Mouse (Mus musculus): ENCODE data around the gene Arsg. TPM values are rescaled to one million over a fixed set of nuclear protein-coding genes. Genes with fewer than 3 reads are reported as not detected.

Gene Arsg
- polyA plus RNA-seq, 1 experiment, result 5.8 TPM

DNA sequence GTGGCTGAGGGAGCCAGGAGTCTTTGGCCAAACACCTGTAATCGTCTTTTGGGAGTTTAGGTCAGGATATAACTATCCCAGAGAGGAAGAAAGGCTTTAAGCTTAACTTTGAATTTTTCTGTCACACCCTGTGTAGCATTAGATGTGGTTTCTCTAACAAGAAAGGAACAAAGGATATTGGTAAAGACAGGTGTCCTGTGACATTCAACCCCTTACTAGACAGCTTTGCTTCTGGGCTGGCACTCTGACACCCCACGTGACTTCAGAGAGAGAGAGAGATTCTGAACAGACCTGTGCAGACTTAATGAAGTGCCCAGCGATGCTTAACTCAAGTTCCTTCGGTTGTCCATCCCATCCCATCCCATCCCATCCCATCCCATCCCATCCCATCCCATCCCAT, 118.3 kb downstream of the Arsg start:
- H3K9me3 ChIP-seq (replicated peaks; ENCODE audit: control insufficient read depth, insufficient read depth, low read length, poor library complexity, severe bottlenecking), result no peaks in the 10 kb centered on the region
- H3K9ac ChIP-seq (ENCODE audit: low read depth, poor library complexity, severe bottlenecking), result no peak overlapping the region
- no peaks in the 10 kb centered on the region for H3K4me1 ChIP-seq (ENCODE audit: control insufficient read depth, insufficient read depth, low read length)
- H3K4me3 ChIP-seq (ENCODE audit: low read depth, low read length), result no peak overlapping the region
- no peaks in the 10 kb centered on the region; the same call in 1 of the 2 replicates for H3K27me3 ChIP-seq (ENCODE audit: control insufficient read depth, insufficient read depth, low read length, poor library complexity, severe bottlenecking)
- TF ChIP-seq CTCF (IDR thresholded peaks at IDR 0.05; ENCODE audit: low read depth, low read length), result no peak
- TF ChIP-seq POLR2A (IDR thresholded peaks at IDR 0.05; ENCODE audit: insufficient read depth, low read length), result no peak
- no peak for TF ChIP-seq EP300 (IDR thresholded peaks at IDR 0.05; ENCODE audit: insufficient read depth, low read depth, low read length)
- H3K27ac ChIP-seq (ENCODE audit: insufficient read depth, low read length), result no peak overlapping the region
- no peaks in the 10 kb centered on the region for H3K36me3 ChIP-seq (ENCODE audit: control insufficient read depth, insufficient read depth, low read length, poor library complexity, severe bottlenecking)

- no peaks in the 10 kb centered on the region for H3K9me3 ChIP-seq (replicated peaks; ENCODE audit: control insufficient read depth, insufficient read depth, low read length, poor library complexity, severe bottlenecking)
- no peak for TF ChIP-seq EP300 (IDR thresholded peaks at IDR 0.05; ENCODE audit: insufficient read depth, low read depth, low read length)
- TF ChIP-seq CTCF (IDR thresholded peaks at IDR 0.05; ENCODE audit: low read depth, low read length), result no peak
- TF ChIP-seq POLR2A (IDR thresholded peaks at IDR 0.05; ENCODE audit: insufficient read depth, low read length), result no peak
- no peak overlapping the region for H3K4me3 ChIP-seq (ENCODE audit: low read depth, low read length)
- H3K27ac ChIP-seq (ENCODE audit: insufficient read depth, low read length), result no peak overlapping the region
- H3K36me3 ChIP-seq (ENCODE audit: control insufficient read depth, insufficient read depth, low read length, poor library complexity, severe bottlenecking), result no peaks in the 10 kb centered on the region
- no peaks in the 10 kb centered on the region for H3K4me1 ChIP-seq (ENCODE audit: control insufficient read depth, insufficient read depth, low read length)
- no peak overlapping the region for H3K9ac ChIP-seq (ENCODE audit: low read depth, poor library complexity, severe bottlenecking)
- H3K27me3 ChIP-seq (ENCODE audit: control insufficient read depth, insufficient read depth, low read length, poor library complexity, severe bottlenecking), result no peaks in the 10 kb centered on the region; the same call in 1 of the 2 replicates
Measured at GRCm38 (mm10) chr11:109593200-109593981, 120.2 kb downstream of the Arsg start.

GRCm38 (mm10) chr11:109594761-109595160, 121.6 kb downstream of the Arsg start:
- Histone ChIP-seq H3K27me3 (ENCODE audit: control insufficient read depth, insufficient read depth, low read length, poor library complexity, severe bottlenecking) (no peaks in the 10 kb centered on the region; the same call in 1 of the 2 replicates), H3K36me3 (ENCODE audit: control insufficient read depth, insufficient read depth, low read length, poor library complexity, severe bottlenecking) (no peaks in the 10 kb centered on the region), H3K9me3 (replicated peaks; ENCODE audit: control insufficient read depth, insufficient read depth, low read length, poor library complexity, severe bottlenecking) (no peaks in the 10 kb centered on the region), H3K9ac (ENCODE audit: low read depth, poor library complexity, severe bottlenecking) (no peak overlapping the region), H3K4me1 (ENCODE audit: control insufficient read depth, insufficient read depth, low read length) (no peaks in the 10 kb centered on the region), H3K27ac (ENCODE audit: insufficient read depth, low read length) (no peak overlapping the region), H3K4me3 (ENCODE audit: low read depth, low read length) (no peak overlapping the region)
- TF ChIP-seq CTCF (IDR thresholded peaks at IDR 0.05; ENCODE audit: low read depth, low read length) (no peak), EP300 (IDR thresholded peaks at IDR 0.05; ENCODE audit: insufficient read depth, low read depth, low read length) (no peak), POLR2A (IDR thresholded peaks at IDR 0.05; ENCODE audit: insufficient read depth, low read length) (no peak)

- no peak for TF ChIP-seq CTCF (IDR thresholded peaks at IDR 0.05; ENCODE audit: low read depth, low read length)
- no peak for TF ChIP-seq POLR2A (IDR thresholded peaks at IDR 0.05; ENCODE audit: insufficient read depth, low read length)
- no peak for TF ChIP-seq EP300 (IDR thresholded peaks at IDR 0.05; ENCODE audit: insufficient read depth, low read depth, low read length)
- Histone ChIP-seq H3K27ac (ENCODE audit: insufficient read depth, low read length) (no peak overlapping the region), H3K4me3 (ENCODE audit: low read depth, low read length) (no peak overlapping the region), H3K9me3 (replicated peaks; ENCODE audit: control insufficient read depth, insufficient read depth, low read length, poor library complexity, severe bottlenecking) (no peaks in the 10 kb centered on the region), H3K27me3 (ENCODE audit: control insufficient read depth, insufficient read depth, low read length, poor library complexity, severe bottlenecking) (no peaks in the 10 kb centered on the region), H3K36me3 (ENCODE audit: control insufficient read depth, insufficient read depth, low read length, poor library complexity, severe bottlenecking) (no peaks in the 10 kb centered on the region), H3K9ac (ENCODE audit: low read depth, poor library complexity, severe bottlenecking) (no peak overlapping the region), H3K4me1 (ENCODE audit: control insufficient read depth, insufficient read depth, low read length) (no peaks in the 10 kb centered on the region)
Measured at GRCm38 (mm10) chr11:109598778-109599570, 125.8 kb downstream of the Arsg start.

DNA sequence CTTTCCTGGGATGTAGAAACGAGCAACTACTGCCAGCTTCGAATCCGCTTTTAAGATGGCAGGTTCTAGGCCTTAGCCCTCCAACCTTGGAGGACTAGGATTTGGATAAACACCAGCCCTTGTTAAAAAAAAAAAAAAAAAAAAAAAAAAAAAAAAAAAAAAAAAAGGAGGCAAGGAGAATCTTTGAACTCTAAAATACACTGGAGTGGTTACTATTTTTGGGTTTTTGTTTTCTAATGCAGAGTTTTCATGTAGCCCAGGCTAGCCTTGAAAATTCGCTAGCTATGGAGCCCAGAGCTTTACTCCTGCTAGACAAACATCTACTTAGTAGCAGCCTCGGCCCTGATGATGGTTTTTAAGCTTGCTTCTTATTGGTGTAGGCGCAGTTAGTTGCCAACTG, 134.4 kb downstream of the Arsg start:
- no peaks in the 10 kb centered on the region for H3K27me3 ChIP-seq (ENCODE audit: control insufficient read depth, insufficient read depth, low read length, poor library complexity, severe bottlenecking)
- no peaks in the 10 kb centered on the region for H3K36me3 ChIP-seq (ENCODE audit: control insufficient read depth, insufficient read depth, low read length, poor library complexity, severe bottlenecking)
- no peak overlapping the region for H3K4me3 ChIP-seq (ENCODE audit: low read depth, low read length)
- TF ChIP-seq EP300 (IDR thresholded peaks at IDR 0.05; ENCODE audit: insufficient read depth, low read depth, low read length) (no peak), POLR2A (IDR thresholded peaks at IDR 0.05; ENCODE audit: insufficient read depth, low read length) (no peak), CTCF (IDR thresholded peaks at IDR 0.05; ENCODE audit: low read depth, low read length) (no peak)
- H3K27ac ChIP-seq (ENCODE audit: insufficient read depth, low read length), result no peak overlapping the region
- no peaks in the 10 kb centered on the region for H3K4me1 ChIP-seq (ENCODE audit: control insufficient read depth, insufficient read depth, low read length)
- H3K9ac ChIP-seq (ENCODE audit: low read depth, poor library complexity, severe bottlenecking), result no peak overlapping the region
- no peaks in the 10 kb centered on the region for H3K9me3 ChIP-seq (replicated peaks; ENCODE audit: control insufficient read depth, insufficient read depth, low read length, poor library complexity, severe bottlenecking)

Data from ES-Bruce4 (cell line).